Mouse (Mus musculus) erythroblast, embryonic 14.5 days (primary cell): ENCODE data around the gene Ap1ar. TPM values are rescaled to one million over a fixed set of nuclear protein-coding genes. Genes with fewer than 3 reads are reported as not detected.
"Not testable (repeated sequence)": the region's sequence is repeated elsewhere in the genome, so short reads cannot be mapped to it uniquely, and the experiment has no call there.

Experiments
- H3K27me3 ChIP-seq: 2 replicates; pipeline ENCODE4 v1.6.1; 2012; ENCODE audit warnings: inconsistent platforms; ENCODE audit not compliant: control insufficient read depth
- H3K36me3 ChIP-seq: 2 replicates; pipeline ENCODE4 v1.6.1; 2012; ENCODE audit warnings: mild to moderate bottlenecking, inconsistent platforms; ENCODE audit not compliant: control insufficient read depth
- H3K4me1 ChIP-seq: 2 replicates; pipeline ENCODE4 v1.6.1; 2012; ENCODE audit warnings: inconsistent platforms; ENCODE audit not compliant: control insufficient read depth
- H3K4me3 ChIP-seq: replicated peaks from 2 replicates; pipeline ENCODE3; 2012; ENCODE audit warnings: moderate library complexity, mild to moderate bottlenecking, inconsistent platforms
- H3K9me3 ChIP-seq: 2 replicates; pipeline ENCODE4 v1.6.1; 2012; ENCODE audit warnings: low read length, inconsistent platforms, mixed read lengths; ENCODE audit not compliant: control insufficient read depth
- GATA1 ChIP-seq: IDR thresholded peaks from 2 replicates; pipeline ENCODE4 v1.6.1; 2012; ENCODE audit warnings: low read length, inconsistent platforms, mixed read lengths
- TAL1 ChIP-seq: IDR thresholded peaks from 3 replicates; pipeline ENCODE4 v1.6.1; 2012; ENCODE audit warnings: low read length, inconsistent platforms, mixed read lengths
- polyA plus RNA-seq: library from polyadenylated mRNA; stranded (reverse); fragments of >175 nt; gene quantifications from 2 replicates; pipeline ENCODE4 v1.2.3, GENCODE M21; 2012

Ap1ar gene
- polyA plus RNA-seq, 1 experiment, result 3.8 TPM

GRCm38 (mm10) chr3:127791595-127792561 lies 45.4 kb downstream of the Ap1ar start:
- Histone ChIP-seq H3K4me3 (peak overlapping the region; percentile 76), H3K27me3 (peaks cover 8% of the 10 kb centered on the region), H3K4me1 (peaks cover 51% of the 10 kb centered on the region), H3K9me3 (peaks cover 12% of the 10 kb centered on the region), H3K36me3 (peaks cover 42% of the 10 kb centered on the region)
- TF ChIP-seq TAL1, result peak; percentile 67
- TF ChIP-seq GATA1, result peak; percentile 44; the same call in 1 of the 2 replicates

DNA sequence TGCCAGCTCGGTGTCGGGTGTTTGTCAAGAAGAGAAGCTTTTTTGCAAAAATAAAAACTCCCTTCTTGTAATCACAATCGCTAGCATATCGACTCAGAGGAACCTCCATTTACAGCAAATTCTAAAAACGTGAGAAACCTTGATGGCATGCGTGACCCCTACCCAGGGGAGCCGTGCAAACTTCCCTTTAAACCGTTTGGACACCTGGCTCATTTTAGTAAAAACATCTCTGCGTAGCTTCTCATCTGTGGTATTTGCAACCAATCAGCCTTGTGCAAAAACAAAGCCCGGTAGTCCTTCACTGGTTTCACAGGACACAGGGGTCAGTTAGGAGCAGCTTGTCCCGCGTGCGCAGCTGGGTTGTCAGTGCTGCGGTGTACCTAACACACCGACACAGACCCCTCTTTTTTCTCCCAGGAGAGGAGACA lies 46.3 kb downstream of the Ap1ar start:
- peak overlapping the region; percentile 76 for H3K4me3 ChIP-seq
- peaks cover 52% of the 10 kb centered on the region for H3K4me1 ChIP-seq
- TF ChIP-seq GATA1 (no peak), TAL1 (no peak)

DNA sequence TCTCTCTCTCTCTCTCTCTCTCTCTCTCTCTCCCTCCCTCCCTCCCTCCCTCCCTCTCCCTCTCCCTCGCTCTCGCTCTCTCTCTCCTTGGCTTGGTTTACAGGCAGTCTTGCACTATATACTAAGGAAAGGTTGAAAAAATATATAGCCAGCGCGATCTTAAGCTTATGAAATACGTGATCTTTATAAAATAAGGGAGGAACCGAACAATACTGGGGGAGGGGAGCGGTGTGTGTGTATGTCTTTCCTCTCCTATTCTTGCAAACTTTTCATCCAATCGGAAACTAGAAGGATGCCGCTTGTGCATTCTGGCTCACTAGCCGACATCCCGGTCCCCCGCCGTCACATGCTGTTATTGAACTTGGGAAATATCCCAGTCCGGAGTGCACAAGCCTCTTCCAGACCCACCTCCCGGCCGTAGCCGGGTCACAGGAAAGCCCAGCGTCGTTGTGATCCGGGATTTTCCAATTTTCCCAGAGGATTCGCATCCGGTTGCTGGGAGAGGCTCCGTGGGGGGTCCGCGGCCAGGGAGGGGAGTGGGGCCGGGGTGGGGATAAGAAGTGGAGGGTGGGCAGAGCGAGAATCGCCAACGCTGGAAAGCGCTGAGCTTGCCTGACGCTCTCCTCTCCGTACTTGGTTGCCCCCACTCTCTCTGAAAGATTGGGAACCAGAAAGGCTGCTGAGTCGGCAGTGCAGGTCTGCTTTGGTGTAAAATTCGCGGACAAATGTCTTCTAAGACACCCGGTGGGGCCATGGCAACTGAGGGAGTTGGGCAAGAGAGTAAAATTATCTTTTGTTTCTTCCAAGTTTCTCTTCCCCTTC lies 46.9 kb downstream of the Ap1ar start:
- TF ChIP-seq TAL1 (no peak), GATA1 (no peak)
- peak overlapping the region; percentile 76 for H3K4me3 ChIP-seq
- H3K36me3 ChIP-seq, result peaks cover 29% of the 10 kb centered on the region
- H3K27me3 ChIP-seq, result peaks cover 8% of the 10 kb centered on the region
- H3K4me1 ChIP-seq, result peaks cover 53% of the 10 kb centered on the region
- H3K9me3 ChIP-seq, result peaks cover 11% of the 10 kb centered on the region

More for the DNA sequence above, 46.3 kb downstream of the Ap1ar start:
- H3K27me3 ChIP-seq, result peaks cover 8% of the 10 kb centered on the region
- H3K9me3 ChIP-seq, result peaks cover 12% of the 10 kb centered on the region
- H3K36me3 ChIP-seq, result peaks cover 34% of the 10 kb centered on the region

- Histone ChIP-seq H3K4me1 (peaks cover 50% of the 10 kb centered on the region), H3K36me3 (peaks cover 22% of the 10 kb centered on the region), H3K27me3 (peaks cover 8% of the 10 kb centered on the region), H3K4me3 (peak within 1 kb of the TSS; percentile 76), H3K9me3 (peaks cover 7% of the 10 kb centered on the region)
- TF ChIP-seq GATA1 (no peak), TAL1 (no peak)
These were observed 47.7 kb downstream of the Ap1ar start, which contains the start of gene Tifa for GRCm38 (mm10) chr3:127789500-127790191. TSS of gene Tifa (plus strand) at chr3:127789805.

- Histone ChIP-seq H3K36me3 (peaks cover 15% of the 10 kb centered on the region), H3K27me3 (peaks cover 8% of the 10 kb centered on the region), H3K4me3 (peak overlapping the region; percentile 76), H3K4me1 (peaks cover 46% of the 10 kb centered on the region), H3K9me3 (peaks cover 3% of the 10 kb centered on the region)
- TF ChIP-seq GATA1 (no peak), TAL1 (no peak)
These were observed 48.4 kb downstream of the Ap1ar start for GRCm38 (mm10) chr3:127788919-127789318.

DNA sequence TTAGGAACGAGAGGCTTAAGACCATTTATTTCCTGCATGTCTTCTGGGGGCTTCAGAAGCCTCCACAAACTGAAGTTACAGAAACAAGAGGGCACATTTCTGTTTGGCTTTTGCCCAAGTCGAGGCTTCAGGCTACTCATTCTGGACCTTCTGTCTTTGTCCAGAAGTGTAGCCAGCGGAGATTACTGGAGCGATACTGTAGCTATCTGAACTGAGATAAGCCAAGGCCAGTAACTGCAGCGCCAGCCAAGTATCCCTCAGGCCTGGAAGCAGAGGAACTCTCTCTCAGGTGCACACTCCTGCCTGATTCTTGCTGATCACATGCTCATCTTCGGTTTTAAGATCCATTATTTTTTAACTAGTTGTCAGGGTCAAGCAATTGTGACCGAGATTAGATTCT lies 49.3 kb downstream of the Ap1ar start:
- H3K36me3 ChIP-seq, result peaks cover 8% of the 10 kb centered on the region
- H3K27me3 ChIP-seq, result peaks cover 8% of the 10 kb centered on the region
- no peak overlapping the region for H3K4me3 ChIP-seq
- peaks cover 37% of the 10 kb centered on the region for H3K4me1 ChIP-seq
- H3K9me3 ChIP-seq, result peaks cover 8% of the 10 kb centered on the region
- no peak for TF ChIP-seq TAL1
- TF ChIP-seq GATA1, result no peak

DNA sequence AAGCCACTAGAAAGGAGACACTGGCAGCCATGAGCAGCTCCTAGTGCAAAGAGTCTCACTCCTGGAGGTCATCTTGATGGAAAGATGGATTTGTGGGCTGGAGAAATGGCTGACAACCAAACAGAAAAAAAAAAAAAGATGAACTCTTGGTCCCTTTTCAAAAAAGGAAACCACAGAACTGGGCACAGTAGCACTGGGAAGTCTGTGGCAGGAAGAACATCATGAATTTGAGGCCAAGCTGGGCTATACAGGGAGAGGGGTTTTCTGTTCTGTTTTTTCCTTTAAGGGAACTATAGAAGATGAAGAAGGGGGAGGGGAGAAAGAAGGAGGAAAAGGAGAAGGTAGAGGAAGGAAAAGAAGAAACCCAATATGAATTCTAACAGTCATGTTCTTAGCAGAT lies 50.3 kb downstream of the Ap1ar start:
- peaks cover 8% of the 10 kb centered on the region for H3K27me3 ChIP-seq
- no peaks in the 10 kb centered on the region for H3K36me3 ChIP-seq
- no peak overlapping the region for H3K4me3 ChIP-seq
- TF ChIP-seq TAL1 (no peak), GATA1 (no peak)
- peaks cover 8% of the 10 kb centered on the region for H3K9me3 ChIP-seq
- H3K4me1 ChIP-seq, result peaks cover 27% of the 10 kb centered on the region

GRCm38 (mm10) chr3:127783680-127784079 lies 53.6 kb downstream of the Ap1ar start:
- peaks cover 11% of the 10 kb centered on the region for H3K4me1 ChIP-seq
- H3K9me3 ChIP-seq, H3K4me3 ChIP-seq, H3K36me3 ChIP-seq, H3K27me3 ChIP-seq: not testable (repeated sequence)

GRCm38 (mm10) chr3:127782921-127783320 lies 54.4 kb downstream of the Ap1ar start:
- Histone ChIP-seq H3K27me3 (no peaks in the 10 kb centered on the region; the same call in 1 of the 2 replicates), H3K9me3 (peaks cover 8% of the 10 kb centered on the region), H3K4me1 (peaks cover 9% of the 10 kb centered on the region), H3K4me3 (no peak overlapping the region), H3K36me3 (no peaks in the 10 kb centered on the region)
- no peak for TF ChIP-seq GATA1
- TF ChIP-seq TAL1, result no peak
